Mouse (Mus musculus): ENCODE measurements around the gene Coq8b.

The Coq8b gene

DNA sequence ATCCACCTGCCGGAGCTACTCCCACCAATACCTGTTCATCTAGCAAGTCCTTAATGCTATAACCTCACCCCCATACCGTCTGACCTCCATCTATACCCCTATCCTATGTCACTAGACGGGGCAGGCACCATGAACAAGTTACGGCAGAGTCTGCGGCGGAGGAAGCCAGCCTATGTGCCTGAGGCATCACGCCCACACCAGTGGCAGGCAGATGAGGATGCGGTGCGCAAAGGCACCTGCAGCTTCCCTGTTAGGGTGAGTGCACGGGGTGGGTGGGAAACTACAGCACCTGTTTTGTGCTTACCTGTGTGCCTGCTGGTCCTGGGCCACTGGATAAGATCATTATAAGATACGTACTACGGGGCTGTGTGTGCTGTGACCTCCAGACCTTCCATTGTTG lies 31.9 kb downstream of the Coq8b start:
- in situ Hi-C loops (cut with MboI; ENCODE audit: low sequenced_read_pairs) = no loop called here

DNA sequence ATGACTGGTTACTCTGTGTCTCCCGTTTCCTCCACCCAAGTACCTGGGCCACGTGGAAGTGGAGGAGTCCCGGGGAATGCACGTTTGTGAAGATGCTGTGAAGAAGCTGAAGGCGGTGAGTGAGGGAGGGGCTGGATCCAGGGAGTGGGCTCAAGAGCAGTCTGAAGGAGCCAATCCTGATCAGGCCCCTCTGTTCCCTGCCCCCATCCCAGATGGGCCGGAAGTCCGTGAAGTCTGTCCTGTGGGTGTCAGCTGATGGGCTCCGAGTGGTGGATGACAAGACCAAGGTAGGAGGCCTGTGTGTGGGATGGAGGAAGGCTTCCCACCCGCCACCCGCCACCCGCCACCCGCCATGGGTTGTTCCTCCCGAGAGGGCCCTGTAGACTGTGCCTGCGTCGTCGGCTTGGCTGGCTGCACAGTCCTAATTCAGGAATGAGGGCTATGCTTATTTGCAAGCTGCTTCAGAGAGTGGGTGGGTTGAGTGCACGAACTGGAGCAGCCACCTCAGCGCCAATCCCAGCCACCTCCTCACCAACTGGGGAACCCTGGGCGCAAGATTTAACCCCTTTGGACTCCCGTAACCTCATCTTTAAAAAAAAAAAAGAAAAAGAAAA lies 33.8 kb downstream of the Coq8b start:
- in situ Hi-C loops (cut with MboI; ENCODE audit: low sequenced_read_pairs) = no loop called here

GRCm38 (mm10) chr7:27271423-27271822 lies 38.6 kb downstream of the Coq8b start:
- in situ Hi-C loops (cut with MboI; ENCODE audit: low sequenced_read_pairs) = no loop called here

DNA sequence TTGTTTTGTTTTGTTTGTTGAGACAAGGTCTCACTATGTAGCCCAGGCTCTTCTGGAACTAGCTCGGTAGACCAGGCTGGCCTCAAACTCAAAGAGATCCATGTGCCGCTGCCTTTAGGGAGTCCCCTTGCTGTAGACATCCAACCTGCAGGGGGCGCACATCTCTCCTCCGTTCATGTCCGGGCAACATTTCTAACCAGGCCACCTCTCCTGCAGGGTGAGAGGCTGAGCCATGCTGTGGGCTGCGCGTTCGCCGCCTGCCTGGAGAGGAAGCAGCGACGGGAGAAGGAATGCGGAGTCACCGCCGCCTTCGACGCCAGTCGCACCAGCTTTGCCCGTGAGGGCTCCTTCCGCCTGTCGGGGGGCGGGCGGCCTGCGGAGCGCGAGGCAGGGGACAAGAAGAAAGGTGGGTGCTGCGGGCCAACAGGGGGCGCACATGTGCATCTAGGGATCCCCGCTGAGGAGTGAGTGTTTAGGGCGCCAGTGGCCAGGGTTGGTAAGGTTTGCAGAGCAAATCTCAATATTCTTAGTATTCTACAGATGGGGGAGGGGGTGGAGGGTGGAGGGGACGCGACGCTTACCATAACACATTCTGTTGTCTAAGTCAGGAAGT lies 41.0 kb downstream of the Coq8b start:
- in situ Hi-C loops (cut with MboI; ENCODE audit: low sequenced_read_pairs) = no loop called here

GRCm38 (mm10) chr7:27274916-27275315 lies 42.1 kb downstream of the Coq8b start:
- in situ Hi-C loops (cut with MboI; ENCODE audit: low sequenced_read_pairs) = loop anchor here (25.0 kb wide), 1 partner anchor 513 kb away; the partner anchor contains the start of gene Cyp2b19

DNA sequence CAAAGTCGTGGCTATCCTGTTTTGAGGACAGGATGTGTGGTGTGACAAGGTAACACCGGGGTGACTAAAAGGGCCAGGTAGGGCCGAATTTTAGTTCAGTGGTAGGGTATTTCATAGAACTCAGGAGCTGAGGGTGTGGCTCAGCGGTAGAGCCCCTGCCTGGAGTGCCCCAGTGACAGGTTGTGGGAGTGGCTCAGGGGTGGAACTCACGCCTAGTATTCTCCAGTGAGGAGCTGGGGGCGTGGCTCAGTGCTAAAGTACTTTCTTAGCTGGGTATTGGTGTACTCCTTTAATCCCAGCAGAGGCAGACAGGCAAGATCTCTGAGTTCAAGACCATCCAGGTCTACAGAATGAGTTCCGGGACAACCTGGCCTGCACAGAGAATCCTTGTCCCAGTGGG lies 43.2 kb downstream of the Coq8b start:
- in situ Hi-C loops (cut with MboI; ENCODE audit: low sequenced_read_pairs) = loop anchor here (25.0 kb wide), 1 partner anchor 514 kb away; the partner anchor contains the start of gene Cyp2b19

GRCm38 (mm10) chr7:27277191-27277590 lies 44.4 kb downstream of the Coq8b start:
- in situ Hi-C loops (cut with MboI; ENCODE audit: low sequenced_read_pairs) = loop anchor here (25.0 kb wide), 1 partner anchor 515 kb away; the partner anchor contains the start of gene Cyp2b19

- in situ Hi-C loops (cut with MboI; ENCODE audit: low sequenced_read_pairs) = loop anchor here (25.0 kb wide), 1 partner anchor 519 kb away; the partner anchor contains the start of gene Cyp2b19
Observed at GRCm38 (mm10) chr7:27281717-27282116, 48.9 kb downstream of the Coq8b start.

DNA sequence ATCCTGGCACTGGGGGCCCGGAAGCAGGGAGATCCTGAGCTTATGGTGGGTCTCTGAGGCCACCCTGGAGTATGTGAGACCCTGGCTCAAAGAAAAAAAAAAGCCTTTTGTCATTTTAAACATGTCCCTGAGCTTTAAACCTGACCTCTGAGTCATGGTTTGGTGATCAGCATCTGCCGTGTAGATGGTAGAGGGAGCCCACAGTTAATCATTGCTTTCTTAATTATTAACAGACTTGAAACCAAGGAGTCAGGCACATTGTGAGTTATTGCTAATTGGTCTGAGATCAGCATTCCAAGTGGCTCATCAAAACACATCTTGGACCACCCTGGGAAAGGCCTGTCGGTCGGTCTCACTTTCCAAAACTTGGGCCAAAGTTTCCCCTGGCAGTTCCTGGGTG lies 49.4 kb downstream of the Coq8b start:
- in situ Hi-C loops (cut with MboI; ENCODE audit: low sequenced_read_pairs) = loop anchor here (25.0 kb wide), 1 partner anchor 520 kb away; the partner anchor contains the start of gene Cyp2b19

DNA sequence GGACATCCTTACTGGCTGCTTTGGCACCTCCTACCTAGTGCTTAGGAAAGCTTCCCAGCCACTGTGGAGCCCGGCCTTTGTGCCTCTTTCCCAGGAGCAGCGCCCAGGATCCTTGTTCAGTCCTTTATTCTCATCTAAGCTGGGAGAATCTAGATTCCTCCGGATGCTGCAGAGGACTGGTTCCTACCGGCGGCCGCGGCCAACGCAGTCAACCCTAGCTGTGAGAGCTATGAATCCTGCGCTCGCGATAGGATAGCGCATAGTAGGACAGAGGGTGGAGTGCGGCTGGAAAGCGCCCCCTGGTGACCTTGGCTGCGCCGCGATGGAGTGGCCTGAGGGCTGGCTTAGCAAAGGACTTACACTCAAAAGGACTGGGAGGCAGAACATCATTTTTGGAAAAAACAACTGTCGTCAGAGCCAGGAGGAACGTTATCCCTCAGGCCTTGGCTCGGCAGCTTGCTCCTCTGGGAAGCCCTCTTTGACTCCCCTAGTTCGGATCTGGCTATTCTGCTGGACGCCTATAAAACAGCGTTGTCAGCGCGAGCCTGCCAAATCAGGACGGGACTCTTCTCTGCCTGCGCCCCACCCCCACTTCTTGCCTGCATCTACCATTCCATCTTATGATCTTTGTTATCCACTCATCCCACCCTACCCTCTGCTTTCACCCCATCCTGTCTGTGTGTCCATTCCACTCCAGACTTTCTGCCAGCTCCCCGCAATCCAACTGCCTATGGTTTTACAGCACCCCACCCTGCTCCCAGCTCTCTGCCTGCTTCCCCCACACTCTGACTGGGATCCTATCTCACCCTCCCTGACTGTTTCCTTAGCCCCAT lies 52.3 kb downstream of the Coq8b start:
- in situ Hi-C loops (cut with MboI; ENCODE audit: low sequenced_read_pairs) = loop anchor here (25.0 kb wide), 1 partner anchor 523 kb away; the partner anchor contains the start of gene Cyp2b19

GRCm38 (mm10) chr7:27285698-27286066 lies 52.9 kb downstream of the Coq8b start:
- in situ Hi-C loops (cut with MboI; ENCODE audit: low sequenced_read_pairs) = loop anchor here (25.0 kb wide), 1 partner anchor 523 kb away; the partner anchor contains the start of gene Cyp2b19

DNA sequence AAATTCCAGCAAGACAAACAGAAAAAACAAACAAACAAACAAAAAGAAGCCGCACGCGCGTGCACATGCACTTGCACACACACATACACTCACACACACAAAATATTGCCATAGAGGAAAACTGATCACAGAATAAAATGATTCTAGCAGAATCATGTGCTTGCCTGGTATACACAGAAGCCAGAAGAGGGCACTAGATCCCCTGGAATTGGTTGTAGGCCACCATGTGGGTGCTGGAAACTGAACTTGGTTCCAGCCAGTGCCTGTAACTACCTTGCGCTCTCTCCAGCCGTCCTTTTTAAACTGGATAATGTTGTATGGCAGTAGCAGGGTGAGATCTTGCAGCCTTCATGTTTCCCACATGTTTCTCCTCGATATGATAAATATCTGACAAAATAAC lies 55.9 kb downstream of the Coq8b start:
- in situ Hi-C loops (cut with MboI; ENCODE audit: low sequenced_read_pairs) = loop anchor here (25.0 kb wide), 1 partner anchor 526 kb away; the partner anchor contains the start of gene Cyp2b19

- in situ Hi-C loops (cut with MboI; ENCODE audit: low sequenced_read_pairs) = loop anchor here (25.0 kb wide), 1 partner anchor 528 kb away; the partner anchor contains the start of gene Cyp2b19
Observed at GRCm38 (mm10) chr7:27290555-27290954, 57.7 kb downstream of the Coq8b start.

DNA sequence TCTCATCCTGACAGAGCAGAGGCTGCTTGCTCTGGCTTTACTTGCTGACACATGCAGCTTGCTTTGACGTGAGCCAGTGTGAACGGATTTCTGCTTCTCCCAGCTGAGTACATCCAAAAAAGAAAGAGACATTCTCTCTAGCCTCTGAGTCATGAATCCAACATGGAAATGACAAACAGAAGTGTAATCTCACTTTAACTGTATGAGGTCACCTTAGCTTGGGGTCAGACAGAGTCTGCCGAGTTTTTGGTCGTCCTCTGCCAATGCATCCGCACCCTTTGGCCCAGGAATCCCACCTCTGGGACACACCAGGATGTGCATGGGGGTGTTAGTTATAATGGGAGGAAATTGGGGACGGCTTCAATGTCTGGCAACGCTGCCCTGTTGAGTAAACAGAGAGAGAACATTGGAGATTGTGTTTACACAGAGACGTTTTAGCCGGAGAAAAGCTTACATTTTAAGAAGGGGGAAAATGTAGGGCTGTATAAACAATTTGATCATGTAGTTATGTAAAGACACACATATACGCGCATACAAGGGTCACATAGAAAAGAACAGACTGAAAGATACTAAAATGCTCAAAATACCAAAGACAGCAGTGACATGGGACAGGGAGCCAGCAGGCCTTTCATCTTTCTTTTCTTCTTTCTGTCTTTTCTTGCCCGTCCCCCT lies 59.1 kb downstream of the Coq8b start:
- in situ Hi-C loops (cut with MboI; ENCODE audit: low sequenced_read_pairs) = loop anchor here (25.0 kb wide), 1 partner anchor 530 kb away; the partner anchor contains the start of gene Cyp2b19

DNA sequence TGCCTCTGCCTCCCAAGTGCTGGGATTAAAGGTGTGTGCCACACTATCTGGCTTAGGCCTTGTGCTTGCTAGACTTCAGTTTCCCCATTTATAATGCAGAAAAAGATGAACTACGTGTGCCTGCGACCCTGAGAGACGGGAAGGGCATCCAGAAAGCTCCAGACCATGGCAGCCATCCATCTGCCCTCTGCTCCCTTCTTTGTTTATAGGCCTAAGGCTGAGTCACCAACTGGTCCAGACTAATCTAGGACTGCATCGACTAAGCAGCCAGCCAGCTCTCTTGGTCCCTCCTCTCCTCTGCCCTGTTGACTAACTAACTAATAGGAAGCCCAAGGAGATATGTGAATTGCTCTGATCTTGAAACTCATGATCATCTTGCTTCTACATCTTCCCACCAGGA lies 63.1 kb downstream of the Coq8b start:
- in situ Hi-C loops (cut with MboI; ENCODE audit: low sequenced_read_pairs) = loop anchor here (25.0 kb wide), 1 partner anchor 534 kb away; the partner anchor contains the start of gene Cyp2b19

GRCm38 (mm10) chr7:27296518-27296917 lies 63.7 kb downstream of the Coq8b start:
- in situ Hi-C loops (cut with MboI; ENCODE audit: low sequenced_read_pairs) = loop anchor here (25.0 kb wide), 1 partner anchor 534 kb away; the partner anchor contains the start of gene Cyp2b19

- in situ Hi-C loops (cut with MboI; ENCODE audit: low sequenced_read_pairs) = loop anchor here (25.0 kb wide), 1 partner anchor 536 kb away; the partner anchor contains the start of gene Cyp2b19
Observed at GRCm38 (mm10) chr7:27298033-27298610, 65.3 kb downstream of the Coq8b start.

GRCm38 (mm10) chr7:27298816-27299215 lies 66.0 kb downstream of the Coq8b start:
- in situ Hi-C loops (cut with MboI; ENCODE audit: low sequenced_read_pairs) = loop anchor here (25.0 kb wide), 1 partner anchor 537 kb away; the partner anchor contains the start of gene Cyp2b19

GRCm38 (mm10) chr7:27300351-27300750 lies 67.5 kb downstream of the Coq8b start:
- in situ Hi-C loops (cut with MboI; ENCODE audit: low sequenced_read_pairs) = no loop called here

DNA sequence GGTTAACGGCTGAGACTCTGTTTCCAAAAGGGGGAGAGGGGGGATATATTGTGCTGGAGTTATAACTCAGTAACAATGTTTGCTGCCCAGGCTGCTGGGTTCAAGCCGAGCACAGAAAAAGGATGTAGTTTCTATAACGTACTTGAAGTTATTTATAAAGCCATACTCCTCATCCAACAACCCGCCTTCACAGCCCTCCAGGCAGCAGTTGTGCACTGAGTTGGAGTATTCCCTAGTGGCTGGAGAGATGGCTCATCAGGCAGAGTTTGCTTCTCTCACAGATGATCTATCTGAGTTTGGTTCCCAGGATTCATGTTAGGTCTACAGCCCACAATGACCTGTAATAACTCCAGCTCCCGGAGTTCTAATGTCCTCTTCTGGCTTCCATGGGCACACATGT lies 68.0 kb downstream of the Coq8b start:
- in situ Hi-C loops (cut with MboI; ENCODE audit: low sequenced_read_pairs) = no loop called here

All from CH12F3 (cell line).